Mouse (Mus musculus) heart, embryonic 15.5 days (tissue): Measurements from ENCODE around the gene Rab3c. TPM values are rescaled to one million over a fixed set of nuclear protein-coding genes. Genes with fewer than 3 reads are reported as not detected.

ENCODE experiments used
- ATAC-seq: fragments of 200-750 bp; cut with Nextera tagmentation; replicated peaks from 2 replicates; pipeline ENCODE4 v1.8.0; 2017; ENCODE audit warnings: low read depth, moderate TSS enrichment; ENCODE audit not compliant: insufficient number of reproducible peaks, insufficient read depth, low FRiP score
- H3K27ac ChIP-seq: fragments of 300-500 bp; sonication (generic); 2 replicates; pipeline ENCODE4 v1.5.1; 2015; ENCODE audit warnings: mild to moderate bottlenecking, inconsistent platforms
- H3K27me3 ChIP-seq: fragments of 300-500 bp; sonication (generic); 2 replicates; pipeline ENCODE4 v1.6.1; 2015; ENCODE audit warnings: inconsistent platforms
- H3K36me3 ChIP-seq: fragments of 300-500 bp; sonication (generic); 2 replicates; pipeline ENCODE4 v1.6.1; 2015; ENCODE audit warnings: mild to moderate bottlenecking, inconsistent platforms
- H3K4me1 ChIP-seq: fragments of 300-500 bp; sonication (generic); replicated peaks from 2 replicates; pipeline ENCODE4 v1.6.1; 2015; ENCODE audit warnings: inconsistent platforms
- H3K4me2 ChIP-seq: fragments of 300-500 bp; sonication (generic); 2 replicates; pipeline ENCODE4 v1.6.1; 2015; ENCODE audit warnings: inconsistent platforms, mild to moderate bottlenecking, moderate library complexity
- H3K4me3 ChIP-seq: fragments of 300-500 bp; sonication (generic); 2 replicates; pipeline ENCODE4 v1.5.1; 2015; ENCODE audit warnings: mild to moderate bottlenecking, inconsistent platforms
- H3K9ac ChIP-seq: fragments of 300-500 bp; sonication (generic); 2 replicates; pipeline ENCODE4 v1.6.1; 2015; ENCODE audit warnings: mild to moderate bottlenecking, inconsistent platforms
- H3K9me3 ChIP-seq: fragments of 300-500 bp; sonication (generic); replicated peaks from 2 replicates; pipeline ENCODE4 v1.6.1; 2016; ENCODE audit warnings: inconsistent platforms
- WGBS: fragments of 180-500 bp; shearing (Covaris S2); methylation state at CpG from one replicate; pipeline ENCODE4 v1.1.7; 2015; ENCODE audit warnings: mixed read lengths; 5-methylcytosine and 5-hydroxymethylcytosine counted together
- polyA plus RNA-seq: library from polyadenylated mRNA; unstranded; fragments of >200 nt; fragmentation: Nextera tagmentation; extraction: Ambion mirVana; gene quantifications from 2 replicates; pipeline ENCODE4 v1.2.1, GENCODE M21; 2015

The Rab3c gene
- polyA plus RNA-seq, 1 experiment from 2014 or later, result 0.25 TPM

- H3K27me3 ChIP-seq, result no peaks in the 10 kb centered on the region
- H3K4me2 ChIP-seq, result no peak overlapping the region
- no peak overlapping the region for H3K27ac ChIP-seq
- H3K4me1 ChIP-seq, result no peaks in the 10 kb centered on the region
- no peak for ATAC-seq
- H3K9me3 ChIP-seq, result no peaks in the 10 kb centered on the region
- H3K36me3 ChIP-seq, result no peaks in the 10 kb centered on the region
- no peak overlapping the region for H3K4me3 ChIP-seq
- WGBS, result 59% methylated on average over 9 of the region's 9 CpGs
- no peak overlapping the region for H3K9ac ChIP-seq
Observed at GRCm38 (mm10) chr13:110039170-110039569, 241.6 kb downstream of the Rab3c start.

GRCm38 (mm10) chr13:110038521-110038920 is 242.3 kb downstream of the Rab3c start:
- Histone ChIP-seq H3K27me3 (no peaks in the 10 kb centered on the region), H3K27ac (no peak overlapping the region), H3K36me3 (no peaks in the 10 kb centered on the region), H3K4me1 (no peaks in the 10 kb centered on the region), H3K4me3 (no peak overlapping the region), H3K9me3 (no peaks in the 10 kb centered on the region), H3K4me2 (no peak overlapping the region), H3K9ac (no peak overlapping the region)
- no peak for ATAC-seq
- 94% methylated on average over 3 of the region's 3 CpGs for WGBS

- Histone ChIP-seq H3K4me2 (no peak overlapping the region), H3K27me3 (no peaks in the 10 kb centered on the region), H3K4me3 (no peak overlapping the region), H3K27ac (no peak overlapping the region), H3K36me3 (no peaks in the 10 kb centered on the region), H3K9ac (no peak overlapping the region), H3K4me1 (no peaks in the 10 kb centered on the region), H3K9me3 (no peaks in the 10 kb centered on the region)
- no peak for ATAC-seq
- WGBS, result 65% methylated on average over 6 of the region's 6 CpGs
Observed at GRCm38 (mm10) chr13:110034885-110035284, 245.9 kb downstream of the Rab3c start.

GRCm38 (mm10) chr13:110034041-110034440 is 246.8 kb downstream of the Rab3c start:
- Histone ChIP-seq H3K4me2 (no peak overlapping the region), H3K27me3 (no peaks in the 10 kb centered on the region), H3K4me3 (no peak overlapping the region), H3K9me3 (no peaks in the 10 kb centered on the region), H3K27ac (no peak overlapping the region), H3K4me1 (no peaks in the 10 kb centered on the region), H3K36me3 (no peaks in the 10 kb centered on the region), H3K9ac (no peak overlapping the region)
- ATAC-seq, result no peak
- WGBS, result 73% methylated on average over 7 of the region's 7 CpGs

- no peak overlapping the region for H3K27ac ChIP-seq
- no peaks in the 10 kb centered on the region for H3K9me3 ChIP-seq
- H3K4me3 ChIP-seq, result no peak overlapping the region
- WGBS, result 35% methylated on average over 6 of the region's 6 CpGs
- no peak for ATAC-seq
- no peak overlapping the region for H3K9ac ChIP-seq
- no peaks in the 10 kb centered on the region for H3K27me3 ChIP-seq
- H3K36me3 ChIP-seq, result no peaks in the 10 kb centered on the region
- H3K4me1 ChIP-seq, result no peaks in the 10 kb centered on the region
- H3K4me2 ChIP-seq, result no peak overlapping the region
Observed at GRCm38 (mm10) chr13:110031886-110032285, 248.9 kb downstream of the Rab3c start.

GRCm38 (mm10) chr13:110031061-110031460 is 249.7 kb downstream of the Rab3c start:
- Histone ChIP-seq H3K27me3 (no peaks in the 10 kb centered on the region), H3K27ac (no peak overlapping the region)
- 68% methylated on average over 8 of the region's 8 CpGs for WGBS

GRCm38 (mm10) chr13:110024381-110025161 is 256.2 kb downstream of the Rab3c start:
- peaks cover 4% of the 10 kb centered on the region for H3K4me1 ChIP-seq
- no peaks in the 10 kb centered on the region for H3K36me3 ChIP-seq
- no peaks in the 10 kb centered on the region for H3K27me3 ChIP-seq
- H3K9me3 ChIP-seq, result no peaks in the 10 kb centered on the region
- H3K4me2 ChIP-seq, result no peak overlapping the region
- no peak overlapping the region for H3K4me3 ChIP-seq
- H3K27ac ChIP-seq, result no peak overlapping the region
- ATAC-seq, result no peak
- H3K9ac ChIP-seq, result no peak overlapping the region
- WGBS, result 74% methylated on average over 10 of the region's 10 CpGs

More at GRCm38 (mm10) chr13:110031061-110031460, 249.7 kb downstream of the Rab3c start:
- Histone ChIP-seq H3K4me3 (no peak overlapping the region), H3K9ac (no peak overlapping the region), H3K4me1 (no peaks in the 10 kb centered on the region), H3K9me3 (no peaks in the 10 kb centered on the region), H3K4me2 (no peak overlapping the region), H3K36me3 (no peaks in the 10 kb centered on the region)
- no peak for ATAC-seq

- ATAC-seq, result no peak
- Histone ChIP-seq H3K27me3 (no peaks in the 10 kb centered on the region), H3K4me3 (no peak overlapping the region), H3K9ac (no peak overlapping the region), H3K27ac (no peak overlapping the region), H3K36me3 (no peaks in the 10 kb centered on the region), H3K4me1 (peaks cover 12% of the 10 kb centered on the region), H3K4me2 (no peak overlapping the region), H3K9me3 (no peaks in the 10 kb centered on the region)
- 79% methylated on average over 5 of the region's 5 CpGs for WGBS
Observed at GRCm38 (mm10) chr13:110023031-110023430, 257.8 kb downstream of the Rab3c start.

GRCm38 (mm10) chr13:110019774-110020173 is 261.0 kb downstream of the Rab3c start:
- Histone ChIP-seq H3K9me3 (no peaks in the 10 kb centered on the region), H3K27me3 (peaks cover 4% of the 10 kb centered on the region; the same call in 1 of the 2 replicates), H3K9ac (no peak overlapping the region), H3K4me2 (peak overlapping the region; percentile 91), H3K4me3 (peak overlapping the region; percentile 56; the same call in 1 of the 2 replicates), H3K27ac (no peak overlapping the region), H3K4me1 (peaks cover 12% of the 10 kb centered on the region), H3K36me3 (no peaks in the 10 kb centered on the region)
- WGBS, result 41% methylated on average over 9 of the region's 9 CpGs
- ATAC-seq, result 0 out of 2 replicates have a peak, but pooled peaks have one; percentile 11

GRCm38 (mm10) chr13:110018941-110019743 is 261.7 kb downstream of the Rab3c start:
- ATAC-seq, result peak; percentile 71
- WGBS, result 3% methylated on average over 20 of the region's 20 CpGs

GRCm38 (mm10) chr13:110018431-110018901 is 262.3 kb downstream of the Rab3c start:
- peak overlapping the region; percentile 56 for H3K4me3 ChIP-seq
- H3K4me1 ChIP-seq, result peaks cover 12% of the 10 kb centered on the region
- no peaks in the 10 kb centered on the region for H3K9me3 ChIP-seq
- peak overlapping the region; percentile 91 for H3K4me2 ChIP-seq
- H3K27ac ChIP-seq, result no peak overlapping the region
- under 1% methylated on average over 17 of the region's 17 CpGs for WGBS
- ATAC-seq, result peak; percentile 56; the same call in 1 of the 2 replicates
- H3K27me3 ChIP-seq, result peaks cover 4% of the 10 kb centered on the region; the same call in 1 of the 2 replicates
- H3K9ac ChIP-seq, result peak overlapping the region; percentile 66
- no peaks in the 10 kb centered on the region for H3K36me3 ChIP-seq

More at GRCm38 (mm10) chr13:110018941-110019743, 261.7 kb downstream of the Rab3c start:
- Histone ChIP-seq H3K27ac (no peak overlapping the region), H3K36me3 (no peaks in the 10 kb centered on the region), H3K9ac (peak overlapping the region; percentile 66), H3K27me3 (peaks cover 4% of the 10 kb centered on the region; the same call in 1 of the 2 replicates), H3K4me3 (peak overlapping the region; percentile 56), H3K9me3 (no peaks in the 10 kb centered on the region), H3K4me1 (peaks cover 12% of the 10 kb centered on the region), H3K4me2 (peak overlapping the region; percentile 91)
